Mouse (Mus musculus) lung, adult 2 months (tissue): ENCODE data around the gene Gbp5. TPM values are rescaled to one million over a fixed set of nuclear protein-coding genes. Genes with fewer than 3 reads are reported as not detected.
A peak's percentile ranks its signal among the peaks of the same experiment; 100 is the strongest.

Experiments used
- DNase-seq: peaks from one replicate; pipeline ENCODE4 v3.0.0; 2022
- H3K4me1 ChIP-seq: fragments of 200-500 bp; 2 replicates; pipeline ENCODE4 v1.6.1; 2011; ENCODE audit warnings: low read length; ENCODE audit not compliant: control insufficient read depth, insufficient read depth
- H3K4me3 ChIP-seq: fragments of 200-500 bp; replicated peaks from 2 replicates; pipeline ENCODE3; 2011; ENCODE audit warnings: low read depth, mild to moderate bottlenecking, control low read depth, low read length; ENCODE audit errors: extremely low read depth
- CTCF ChIP-seq: fragments of 200-500 bp; IDR thresholded peaks from 2 replicates; pipeline ENCODE4 v1.5.1; 2011; ENCODE audit warnings: mild to moderate bottlenecking, low read length, control low read depth; ENCODE audit not compliant: insufficient read depth
- POLR2A ChIP-seq: fragments of 200-500 bp; IDR thresholded peaks from 2 replicates; pipeline ENCODE4 v1.6.1; 2011; ENCODE audit warnings: low read depth, mild to moderate bottlenecking, control low read depth, low read length, borderline replicate concordance; ENCODE audit errors: extremely low read depth
- WGBS: fragments of 180-500 bp; shearing (Covaris S2); methylation state at CpG from one replicate; pipeline ENCODE4 v1.1.7; 2018; 5-methylcytosine and 5-hydroxymethylcytosine counted together
- polyA plus RNA-seq: library from polyadenylated mRNA; depleted of rRNA; stranded (reverse); fragments of >200 nt; gene quantifications from 2 replicates; pipeline ENCODE4 v1.2.3, GENCODE M21; 2012; rRNA removed

The Gbp5 gene
- polyA plus RNA-seq = 2.0 and 2.6 TPM in 2 replicates

DNA sequence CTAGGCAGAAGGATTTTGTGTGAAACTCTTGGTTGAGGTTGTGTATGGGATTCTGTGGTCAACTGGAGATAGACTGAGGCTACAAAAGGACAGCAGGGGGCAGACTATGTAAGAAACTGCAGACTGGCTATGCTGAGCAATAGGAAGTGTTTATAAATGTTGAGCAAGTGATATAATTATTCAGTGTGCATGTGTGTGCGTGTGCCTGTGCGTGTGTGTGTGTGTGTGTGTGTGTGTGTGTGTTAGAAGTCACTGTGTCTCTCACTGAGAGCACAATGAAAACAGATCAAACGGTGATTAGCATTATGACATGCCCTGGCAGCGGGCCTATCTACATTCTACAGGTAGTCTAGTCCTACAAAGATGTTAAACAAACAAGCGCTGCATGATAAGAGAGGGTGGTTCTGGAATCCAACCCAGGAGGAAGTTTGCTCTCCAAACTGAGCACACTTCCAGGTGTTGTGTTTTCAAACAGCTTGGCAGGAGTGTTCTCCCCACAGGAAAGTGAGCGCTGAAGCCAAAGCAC lies at the start of gene Gbp5:
Gbp5 (plus strand) TSS at position 443 of the 526 bp plus-strand sequence.
- peak; percentile 86 for DNase-seq
- 10% methylated on average over 6 of the region's 6 CpGs for WGBS
- peaks cover 9% of the 10 kb centered on the region for H3K4me1 ChIP-seq
- peak within 1 kb of the TSS; percentile 11 for H3K4me3 ChIP-seq
- TF ChIP-seq CTCF (peak; percentile 22; the same call in 1 of the 2 replicates), POLR2A (no peak)

DNA sequence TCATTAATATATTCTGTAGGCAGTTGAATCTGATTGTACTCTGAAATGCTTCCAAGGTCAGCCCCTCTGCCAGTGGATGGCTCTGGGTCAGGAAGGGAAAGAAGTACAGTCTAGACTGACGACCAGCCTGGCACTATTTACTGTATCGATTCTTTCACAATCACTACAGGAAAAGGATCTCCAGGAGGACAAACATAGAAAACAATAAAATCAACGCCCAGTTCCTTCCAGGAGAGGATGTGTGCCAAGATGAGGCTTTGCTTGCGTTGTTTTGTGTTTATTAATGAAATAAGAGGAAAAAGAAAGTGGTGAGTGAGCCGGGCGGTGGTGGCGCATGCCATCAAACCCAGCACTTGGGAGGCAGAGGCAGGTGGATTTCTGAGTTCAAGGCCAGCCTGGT lies 39.6 kb upstream of the Gbp5 start:
- DNase-seq = no peak
- Histone ChIP-seq H3K4me1 (no peaks in the 10 kb centered on the region), H3K4me3 (no peak overlapping the region)
- TF ChIP-seq POLR2A (no peak), CTCF (no peak)
- WGBS = 41% methylated on average over 7 of the region's 7 CpGs

DNA sequence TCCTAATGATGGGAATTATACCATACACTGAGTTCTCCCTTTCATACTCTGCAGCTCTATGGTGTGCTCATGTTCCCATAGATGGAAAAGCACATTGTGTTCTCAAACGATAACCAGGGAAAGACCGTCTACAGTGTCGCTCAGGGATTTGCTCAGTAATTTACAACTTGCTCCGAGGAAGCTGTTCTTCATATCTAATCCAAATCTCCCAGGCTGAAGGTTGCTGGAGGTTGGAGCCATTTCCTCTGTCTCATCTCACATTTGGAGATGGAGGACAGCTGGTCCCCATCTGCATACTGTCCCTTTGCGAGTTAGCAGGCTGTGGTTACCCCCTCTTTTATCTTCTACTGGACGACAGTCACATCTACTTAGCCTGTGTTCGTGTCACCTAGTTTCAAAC lies 34.5 kb upstream of the Gbp5 start:
- WGBS = 54% methylated on average over 7 of the region's 7 CpGs
- no peak for DNase-seq
- TF ChIP-seq POLR2A (no peak), CTCF (no peak)
- no peak overlapping the region for H3K4me3 ChIP-seq
- H3K4me1 ChIP-seq = no peaks in the 10 kb centered on the region

DNA sequence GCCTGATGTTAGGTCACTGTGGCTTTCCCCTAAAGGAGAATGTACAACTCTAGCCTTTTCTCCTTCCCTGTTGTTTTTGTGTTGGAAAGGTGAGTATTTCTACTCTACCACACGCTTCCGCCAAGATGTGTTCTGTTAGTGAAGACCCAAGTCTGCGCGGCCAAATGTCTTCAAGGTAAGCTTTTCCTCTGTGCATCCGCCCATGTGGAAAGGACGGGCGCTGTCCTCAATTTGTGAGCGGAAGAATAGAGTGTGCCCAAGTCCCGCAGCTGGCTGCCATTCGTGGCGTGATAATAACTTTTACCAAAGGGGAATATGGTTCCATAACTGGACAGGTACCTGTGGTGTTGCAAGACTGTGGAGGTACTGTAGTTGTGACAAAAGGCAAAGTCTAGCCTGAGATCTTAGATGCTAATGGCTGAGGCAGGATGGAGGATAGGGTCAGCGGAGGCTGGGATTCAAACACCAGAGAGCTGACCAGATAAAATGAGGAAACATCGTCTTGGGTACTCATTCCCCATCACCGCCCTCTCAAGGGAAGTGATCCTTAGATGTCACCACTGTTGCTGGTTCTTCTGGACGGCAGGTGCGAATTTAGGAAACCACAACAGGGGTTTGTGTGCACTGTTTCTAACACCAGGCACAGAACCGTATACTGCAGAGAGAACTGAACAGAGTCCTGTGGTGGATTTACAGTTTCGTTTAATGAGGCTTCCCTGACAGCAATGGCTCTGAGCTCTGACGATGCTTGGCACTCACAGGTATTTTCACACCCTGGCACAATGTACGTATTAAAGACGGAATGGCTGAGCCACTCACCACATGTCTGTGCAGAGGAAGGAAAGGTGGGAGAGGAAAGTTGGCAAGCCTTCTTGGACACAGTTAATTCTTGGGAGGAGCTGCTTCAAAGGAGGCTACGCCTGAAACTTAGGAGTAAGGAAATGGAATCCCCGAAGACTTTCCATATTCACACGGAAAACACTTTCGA lies 30.7 kb upstream of the Gbp5 start:
- TF ChIP-seq POLR2A (no peak), CTCF (no peak)
- DNase-seq = no peak
- WGBS = 73% methylated on average over 25 of the region's 25 CpGs
- H3K4me1 ChIP-seq = no peaks in the 10 kb centered on the region
- no peak overlapping the region for H3K4me3 ChIP-seq

DNA sequence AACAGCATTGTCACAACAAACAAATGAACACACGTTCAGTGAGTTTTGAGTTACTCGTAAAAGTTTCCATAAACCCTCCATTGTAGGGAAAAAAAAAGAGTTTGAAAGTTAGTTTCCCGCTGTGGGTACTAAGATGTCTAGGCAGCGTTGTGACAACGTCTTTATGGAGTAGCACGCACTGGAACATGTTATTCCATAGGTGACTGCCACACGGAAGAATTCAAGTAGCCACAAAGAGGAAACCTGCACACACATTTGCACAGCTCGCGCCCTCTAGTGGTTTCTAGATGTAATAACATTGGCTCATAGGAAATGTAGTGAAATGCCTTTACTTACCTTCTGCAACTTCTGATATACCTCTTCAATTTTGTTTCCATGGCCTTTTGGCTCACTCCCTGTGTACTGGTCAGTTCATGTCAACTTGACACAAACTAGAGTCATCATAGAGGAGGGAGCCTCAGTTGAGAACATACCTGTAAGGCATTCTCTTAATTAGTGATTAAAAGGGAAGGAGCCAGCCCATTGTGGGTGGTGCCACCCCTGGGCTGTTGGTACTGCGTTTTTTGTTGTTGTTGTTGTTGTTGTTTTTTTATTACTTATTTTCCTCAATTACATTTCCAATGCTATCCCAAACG lies 19.3 kb upstream of the Gbp5 start:
- 13% methylated on average over 11 of the region's 11 CpGs for WGBS
- no peak for DNase-seq
- no peaks in the 10 kb centered on the region for H3K4me1 ChIP-seq
- TF ChIP-seq CTCF (peak; percentile 64), POLR2A (no peak)
- H3K4me3 ChIP-seq = no peak overlapping the region

DNA sequence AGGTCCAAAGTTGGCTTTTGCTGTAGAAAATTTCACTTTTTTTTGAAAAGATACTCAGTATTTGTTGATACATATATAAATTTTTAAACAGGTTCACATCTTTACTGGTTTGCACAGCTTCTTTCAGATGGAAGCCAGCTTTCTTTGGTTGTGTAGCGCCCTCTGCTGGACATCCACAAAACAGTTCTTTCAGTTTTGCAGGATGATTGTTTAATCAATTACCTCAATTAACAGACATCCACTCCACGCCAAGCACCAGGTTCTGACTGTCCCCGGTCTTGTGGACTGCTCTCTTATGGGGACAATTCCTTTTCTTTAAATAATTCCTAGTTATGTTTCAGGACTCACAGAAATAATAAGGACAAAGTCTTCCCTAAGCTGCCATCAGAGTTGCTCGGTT lies 17.9 kb upstream of the Gbp5 start:
- peak; percentile 65 for DNase-seq
- WGBS = 19% methylated on average over 4 of the region's 4 CpGs
- 0 out of 2 replicates have a peak, but pooled peaks have one; percentile 21 for TF ChIP-seq CTCF
- no peak for TF ChIP-seq POLR2A

DNA sequence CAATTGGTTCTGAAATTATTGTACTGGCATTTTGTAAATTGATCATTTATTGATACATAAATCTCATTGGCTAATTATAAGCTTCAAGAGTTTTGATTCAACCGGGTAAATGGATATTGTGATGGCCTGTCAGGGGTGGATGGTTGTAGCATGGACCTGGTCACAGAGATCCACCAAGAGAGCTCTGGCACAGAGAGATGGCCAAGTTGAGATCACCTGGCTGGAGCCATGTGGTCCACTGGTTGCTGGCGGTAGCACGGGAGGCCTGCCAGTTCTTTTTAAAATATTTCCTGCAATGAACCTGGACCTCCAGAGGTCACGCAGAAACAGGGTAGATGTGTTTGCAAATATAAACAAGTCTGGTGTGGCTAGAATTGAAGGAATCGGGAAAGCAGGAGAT lies 15.9 kb upstream of the Gbp5 start:
- Histone ChIP-seq H3K4me3 (no peak overlapping the region), H3K4me1 (no peaks in the 10 kb centered on the region)
- DNase-seq = no peak
- no peak for TF ChIP-seq POLR2A
- TF ChIP-seq CTCF = no peak
- 62% methylated on average over 5 of the region's 5 CpGs for WGBS

More for the DNA sequence above, 17.9 kb upstream of the Gbp5 start:
- Histone ChIP-seq H3K4me3 (no peak overlapping the region), H3K4me1 (no peaks in the 10 kb centered on the region)

DNA sequence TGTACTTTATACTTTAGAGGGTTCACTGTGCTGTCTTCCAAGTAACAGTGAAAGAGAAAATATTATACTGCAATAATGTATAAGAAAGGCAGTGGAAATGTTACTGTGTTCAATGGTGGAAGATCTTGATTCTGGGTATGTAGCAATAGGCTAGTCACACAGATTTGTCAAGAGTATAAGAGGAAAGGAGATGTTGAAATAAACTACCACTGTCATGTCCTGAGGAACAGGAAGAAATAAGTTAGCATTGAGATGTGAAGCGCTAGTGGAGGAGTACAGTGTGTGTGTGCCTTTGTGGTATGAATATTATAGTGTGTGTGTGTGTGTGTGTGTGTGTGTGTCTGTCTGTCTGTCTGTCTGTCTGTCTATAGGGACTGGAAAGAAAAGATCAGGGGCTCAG lies 15.4 kb upstream of the Gbp5 start:
- WGBS = 61% methylated on average over 1 of the region's 1 CpGs
- Histone ChIP-seq H3K4me3 (no peak overlapping the region), H3K4me1 (no peaks in the 10 kb centered on the region)
- no peak for TF ChIP-seq POLR2A
- no peak for TF ChIP-seq CTCF
- no peak for DNase-seq

DNA sequence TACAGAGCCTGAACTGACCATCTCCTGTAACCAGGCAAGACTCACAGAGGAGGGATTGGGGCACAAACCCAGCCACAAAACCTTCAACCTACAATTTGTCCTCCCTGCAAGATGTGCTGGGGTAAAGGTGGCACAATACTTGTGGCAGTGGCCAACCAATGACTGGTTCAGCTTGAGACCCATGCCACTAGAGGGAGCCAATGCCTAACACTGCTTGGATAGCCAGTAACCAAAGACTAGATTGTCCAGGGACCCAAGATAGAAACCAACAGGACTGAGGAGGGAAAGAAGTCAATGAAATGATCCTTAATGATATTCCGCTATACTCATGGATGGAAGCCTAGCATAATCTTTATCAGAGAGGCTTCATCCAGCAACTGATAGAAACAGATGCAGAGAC lies 3.3 kb upstream of the Gbp5 start:
- DNase-seq = peak; percentile 60
- WGBS = 75% methylated on average over 1 of the region's 1 CpGs

More for the DNA sequence above, 3.3 kb upstream of the Gbp5 start:
- Histone ChIP-seq H3K4me3 (no peak overlapping the region), H3K4me1 (peaks cover 4% of the 10 kb centered on the region; the same call in 1 of the 2 replicates)
- TF ChIP-seq CTCF = peak; percentile 79
- TF ChIP-seq POLR2A = no peak
